Mouse (Mus musculus): ENCODE measurements around the gene Nps. TPM values are rescaled to one million over a fixed set of nuclear protein-coding genes. Genes with fewer than 3 reads are reported as not detected.
"Not testable (repeated sequence)": the region's sequence is repeated elsewhere in the genome, so short reads cannot be mapped to it uniquely, and the experiment has no call there.

Nps gene
- polyA plus RNA-seq (2012; rRNA removed), result 0.21 and 0.54 TPM in 2 replicates

GRCm38 (mm10) chr7:135258053-135258753 lies at the start of gene Nps:
Nps (plus strand) TSS chr7:135258703.
- H3K27me3 ChIP-seq (ENCODE audit: control insufficient read depth, insufficient read depth, low read length); H3K4me1 ChIP-seq (ENCODE audit: control insufficient read depth, insufficient read depth, low read length); H3K4me3 ChIP-seq (replicated peaks; ENCODE audit: insufficient read depth, low read depth, low read length); H3K27ac ChIP-seq (ENCODE audit: insufficient read depth, low read length); DNase-seq: not testable (repeated sequence)
- 88% methylated on average over 19 of the region's 19 CpGs for WGBS

DNA sequence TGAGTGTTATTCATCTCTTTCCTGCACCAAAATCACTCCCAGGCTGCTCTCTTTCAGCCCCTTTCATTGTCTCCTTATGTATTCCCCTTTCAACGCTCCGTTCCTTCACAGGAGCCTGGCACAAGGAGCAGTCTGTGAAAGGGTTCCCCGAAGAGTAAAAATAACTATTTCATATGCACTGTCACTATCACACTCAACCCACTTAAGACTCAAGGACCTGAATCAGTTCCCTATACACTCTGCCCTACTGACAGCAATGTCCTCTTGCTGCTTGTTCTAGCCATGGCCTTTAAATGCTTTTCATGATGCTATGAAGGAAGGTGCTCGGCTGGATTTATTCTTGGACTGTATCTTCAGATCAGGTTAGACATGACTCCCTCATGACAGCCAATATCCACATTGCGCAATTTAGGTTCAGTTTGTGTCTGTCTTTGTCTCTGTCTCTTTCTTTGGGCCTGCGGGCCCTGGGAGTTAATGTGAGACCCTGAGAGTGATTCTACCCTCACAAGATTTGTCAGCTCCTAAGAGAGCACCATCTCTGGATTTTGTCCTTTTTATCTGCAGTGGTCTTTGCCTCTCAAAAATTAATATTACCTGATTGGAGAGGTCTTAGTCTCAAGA lies 49.4 kb upstream of the Nps start:
- no peak for DNase-seq
- no peak overlapping the region for H3K27ac ChIP-seq (ENCODE audit: insufficient read depth, low read length)
- TF ChIP-seq POLR2A (IDR thresholded peaks at IDR 0.05; ENCODE audit: borderline replicate concordance, insufficient read depth, low read length) (no peak), CTCF (IDR thresholded peaks at IDR 0.05; ENCODE audit: borderline replicate concordance, insufficient read depth, low read depth, low read length) (no peak)
- H3K4me3 ChIP-seq (replicated peaks; ENCODE audit: insufficient read depth, low read depth, low read length), result no peak overlapping the region
- no peaks in the 10 kb centered on the region; the same call in 1 of the 2 replicates for H3K27me3 ChIP-seq (ENCODE audit: control insufficient read depth, insufficient read depth, low read length)
- 91% methylated on average over 6 of the region's 6 CpGs for WGBS
- H3K4me1 ChIP-seq (ENCODE audit: control insufficient read depth, insufficient read depth, low read length), result no peaks in the 10 kb centered on the region

DNA sequence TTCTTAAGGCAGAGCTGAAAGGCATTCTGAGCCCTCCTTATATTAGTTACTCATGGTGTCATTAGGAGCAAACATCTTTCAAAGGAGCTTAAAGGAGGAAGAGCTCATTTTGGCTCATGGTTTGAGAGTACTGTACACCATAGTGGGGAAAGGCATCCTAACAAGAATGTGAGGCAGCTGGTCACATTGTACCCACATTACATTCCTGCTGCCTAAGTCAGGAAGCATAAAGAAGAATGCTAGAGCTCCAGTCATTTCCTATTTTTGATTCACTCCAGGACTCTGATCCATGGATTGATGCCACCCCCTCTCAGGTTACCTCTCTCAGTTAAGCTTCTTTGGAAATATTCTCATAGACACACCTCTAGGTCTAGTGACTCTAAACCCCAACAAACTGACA lies 48.2 kb upstream of the Nps start:
- no peaks in the 10 kb centered on the region for H3K4me1 ChIP-seq (ENCODE audit: control insufficient read depth, insufficient read depth, low read length)
- no peaks in the 10 kb centered on the region; the same call in 1 of the 2 replicates for H3K27me3 ChIP-seq (ENCODE audit: control insufficient read depth, insufficient read depth, low read length)
- no peak overlapping the region for H3K4me3 ChIP-seq (replicated peaks; ENCODE audit: insufficient read depth, low read depth, low read length)
- no peak overlapping the region for H3K27ac ChIP-seq (ENCODE audit: insufficient read depth, low read length)
- TF ChIP-seq POLR2A (IDR thresholded peaks at IDR 0.05; ENCODE audit: borderline replicate concordance, insufficient read depth, low read length) (no peak), CTCF (IDR thresholded peaks at IDR 0.05; ENCODE audit: borderline replicate concordance, insufficient read depth, low read depth, low read length) (no peak)
- DNase-seq, result no peak

DNA sequence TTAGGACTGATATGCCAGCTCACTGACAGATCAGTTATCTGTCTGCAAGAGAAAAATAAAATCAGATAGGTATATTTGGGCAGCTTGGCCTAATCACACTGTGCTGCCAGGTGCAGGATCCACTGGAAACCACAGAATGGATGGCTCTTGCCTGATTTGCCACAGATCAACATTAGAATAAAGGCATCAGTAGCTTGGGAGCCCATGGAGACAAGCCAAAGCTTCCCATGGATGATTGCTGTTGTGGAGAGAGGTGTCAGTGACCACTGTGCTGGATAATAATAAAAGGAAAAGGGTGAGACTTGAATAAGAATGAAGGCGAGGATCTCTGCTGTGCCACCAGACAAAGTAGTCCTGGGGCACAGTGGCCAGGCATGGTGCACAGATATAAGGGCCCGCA lies 47.7 kb upstream of the Nps start:
- whole genome bisulfite sequencing, result 69% methylated on average over 2 of the region's 2 CpGs
- Histone ChIP-seq H3K27ac (ENCODE audit: insufficient read depth, low read length) (no peak overlapping the region), H3K4me3 (replicated peaks; ENCODE audit: insufficient read depth, low read depth, low read length) (no peak overlapping the region), H3K27me3 (ENCODE audit: control insufficient read depth, insufficient read depth, low read length) (no peaks in the 10 kb centered on the region; the same call in 1 of the 2 replicates), H3K4me1 (ENCODE audit: control insufficient read depth, insufficient read depth, low read length) (no peaks in the 10 kb centered on the region)
- no peak for TF ChIP-seq CTCF (IDR thresholded peaks at IDR 0.05; ENCODE audit: borderline replicate concordance, insufficient read depth, low read depth, low read length)
- DNase-seq, result no peak

DNA sequence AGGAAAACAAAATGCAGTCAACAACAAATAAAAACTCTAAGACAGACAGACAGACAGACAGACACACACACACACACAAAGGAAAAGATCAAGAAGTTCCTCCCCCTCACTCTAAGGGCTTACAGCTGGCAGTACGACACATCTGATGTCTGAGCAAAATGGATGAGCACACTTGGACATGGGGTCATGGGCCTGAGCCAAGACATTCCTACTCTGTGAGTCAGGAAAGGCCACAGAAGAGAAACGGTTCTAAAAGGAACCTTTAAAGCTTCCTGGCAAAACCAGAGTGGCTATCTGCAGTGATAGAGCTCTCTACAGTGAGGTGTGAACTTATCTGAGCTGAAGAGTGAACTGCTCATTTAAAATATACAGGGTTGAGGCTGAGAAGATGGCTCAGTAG lies 46.0 kb upstream of the Nps start:
- no peak for DNase-seq
- no peak overlapping the region for H3K27ac ChIP-seq (ENCODE audit: insufficient read depth, low read length)
- TF ChIP-seq POLR2A (IDR thresholded peaks at IDR 0.05; ENCODE audit: borderline replicate concordance, insufficient read depth, low read length) (no peak), CTCF (IDR thresholded peaks at IDR 0.05; ENCODE audit: borderline replicate concordance, insufficient read depth, low read depth, low read length) (no peak)
- no peak overlapping the region for H3K4me3 ChIP-seq (replicated peaks; ENCODE audit: insufficient read depth, low read depth, low read length)
- no peaks in the 10 kb centered on the region; the same call in 1 of the 2 replicates for H3K27me3 ChIP-seq (ENCODE audit: control insufficient read depth, insufficient read depth, low read length)
- 45% methylated on average over 2 of the region's 2 CpGs for WGBS
- no peaks in the 10 kb centered on the region for H3K4me1 ChIP-seq (ENCODE audit: control insufficient read depth, insufficient read depth, low read length)

DNA sequence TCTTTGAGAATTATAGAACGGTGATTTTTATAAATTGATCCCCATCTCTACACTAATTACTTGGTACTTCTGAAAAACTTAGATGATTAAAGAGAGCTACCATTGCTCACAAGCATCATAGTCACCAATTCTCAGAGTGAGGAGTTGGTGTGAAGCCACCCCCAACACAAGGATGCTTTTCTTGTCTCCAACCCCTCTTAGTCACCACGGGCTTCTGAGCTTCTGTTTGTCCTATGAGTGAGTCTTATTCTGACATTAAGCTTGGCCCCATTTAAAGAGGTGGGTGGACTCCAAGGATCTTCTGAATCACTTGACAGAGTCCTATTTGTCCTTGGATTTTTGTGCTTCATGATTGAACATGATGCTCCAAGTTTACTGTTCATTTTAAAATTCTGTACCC lies 37.0 kb upstream of the Nps start:
- TF ChIP-seq CTCF (IDR thresholded peaks at IDR 0.05; ENCODE audit: borderline replicate concordance, insufficient read depth, low read depth, low read length) (no peak), POLR2A (IDR thresholded peaks at IDR 0.05; ENCODE audit: borderline replicate concordance, insufficient read depth, low read length) (no peak)
- DNase-seq, result no peak

GRCm38 (mm10) chr7:135226021-135226420 lies 32.5 kb upstream of the Nps start:
- Histone ChIP-seq H3K27me3 (ENCODE audit: control insufficient read depth, insufficient read depth, low read length) (no peaks in the 10 kb centered on the region), H3K4me1 (ENCODE audit: control insufficient read depth, insufficient read depth, low read length) (no peaks in the 10 kb centered on the region), H3K4me3 (replicated peaks; ENCODE audit: insufficient read depth, low read depth, low read length) (no peak overlapping the region), H3K27ac (ENCODE audit: insufficient read depth, low read length) (no peak overlapping the region)
- TF ChIP-seq POLR2A (IDR thresholded peaks at IDR 0.05; ENCODE audit: borderline replicate concordance, insufficient read depth, low read length) (no peak), CTCF (IDR thresholded peaks at IDR 0.05; ENCODE audit: borderline replicate concordance, insufficient read depth, low read depth, low read length) (no peak)
- DNase-seq, result no peak
- WGBS, result 34% methylated on average over 5 of the region's 5 CpGs

More for the DNA sequence above, 37.0 kb upstream of the Nps start:
- 92% methylated on average over 2 of the region's 2 CpGs for WGBS
- no peak overlapping the region for H3K27ac ChIP-seq (ENCODE audit: insufficient read depth, low read length)
- H3K27me3 ChIP-seq (ENCODE audit: control insufficient read depth, insufficient read depth, low read length), result no peaks in the 10 kb centered on the region
- no peaks in the 10 kb centered on the region for H3K4me1 ChIP-seq (ENCODE audit: control insufficient read depth, insufficient read depth, low read length)
- H3K4me3 ChIP-seq (replicated peaks; ENCODE audit: insufficient read depth, low read depth, low read length), result no peak overlapping the region

DNA sequence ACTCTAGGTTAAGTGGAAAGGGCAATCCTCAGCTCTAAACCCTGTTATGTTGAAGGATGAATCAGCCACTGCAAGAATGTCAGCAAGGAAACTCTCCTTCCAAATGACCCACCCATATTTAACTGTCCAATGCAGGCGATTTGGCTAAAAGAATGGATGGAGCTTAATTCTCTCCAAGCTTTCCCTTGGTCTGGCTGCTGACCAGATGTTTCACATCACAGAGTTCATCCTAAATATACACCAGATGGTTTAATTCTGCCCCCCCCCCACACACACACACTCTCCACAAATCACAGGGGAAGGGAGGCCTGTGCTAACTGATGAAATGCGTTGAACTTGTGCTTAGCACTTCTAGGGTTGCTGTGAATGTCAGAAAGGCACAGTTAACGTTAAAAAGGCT lies 21.4 kb upstream of the Nps start:
- Histone ChIP-seq H3K27me3 (ENCODE audit: control insufficient read depth, insufficient read depth, low read length) (no peaks in the 10 kb centered on the region; the same call in 1 of the 2 replicates), H3K4me3 (replicated peaks; ENCODE audit: insufficient read depth, low read depth, low read length) (no peak overlapping the region), H3K4me1 (ENCODE audit: control insufficient read depth, insufficient read depth, low read length) (no peaks in the 10 kb centered on the region), H3K27ac (ENCODE audit: insufficient read depth, low read length) (no peak overlapping the region)
- DNase-seq, result no peak
- 62% methylated on average over 3 of the region's 3 CpGs for WGBS
- TF ChIP-seq CTCF (IDR thresholded peaks at IDR 0.05; ENCODE audit: borderline replicate concordance, insufficient read depth, low read depth, low read length) (no peak), POLR2A (IDR thresholded peaks at IDR 0.05; ENCODE audit: borderline replicate concordance, insufficient read depth, low read length) (no peak)
